Mouse (Mus musculus) myocyte (in vitro differentiated cells): ENCODE measurements around the gene Ttc32. TPM values are rescaled to one million over a fixed set of nuclear protein-coding genes. Genes with fewer than 3 reads are reported as not detected.

ENCODE experiments used
- H3K27me3 ChIP-seq: one replicate; pipeline ENCODE4 v1.6.1; 2011; ENCODE audit not compliant: control insufficient read depth, insufficient read depth, insufficient read length
- H3K36me3 ChIP-seq: one replicate; pipeline ENCODE4 v1.6.1; 2011; ENCODE audit not compliant: control insufficient read depth, insufficient read depth
- H3K4me2 ChIP-seq: one replicate; pipeline ENCODE4 v1.6.1; 2011; ENCODE audit warnings: low read depth, control low read depth
- H3K4me3 ChIP-seq: one replicate; pipeline ENCODE4 v1.5.1; 2011; ENCODE audit warnings: mild to moderate bottlenecking, control low read depth, moderate library complexity
- H3K79me2 ChIP-seq: one replicate; pipeline ENCODE4 v1.6.1; 2011; ENCODE audit not compliant: control insufficient read depth, insufficient read depth
- H3ac ChIP-seq: one replicate; pipeline ENCODE4 v1.6.1; 2011; ENCODE audit not compliant: control insufficient read depth, insufficient read length
- CEBPB ChIP-seq: IDR thresholded peaks from 2 replicates; pipeline ENCODE4 v1.6.1; 2011; ENCODE audit warnings: mild to moderate bottlenecking, moderate library complexity; ENCODE audit not compliant: poor library complexity, insufficient read depth, severe bottlenecking
- E2F4 ChIP-seq: IDR thresholded peaks from one replicate; pipeline ENCODE4 v1.6.1; 2011; ENCODE audit warnings: mild to moderate bottlenecking, control low read depth, moderate library complexity; ENCODE audit not compliant: insufficient read depth
- MAX ChIP-seq: IDR thresholded peaks from one replicate; pipeline ENCODE4 v1.6.1; 2011; ENCODE audit warnings: low read depth, mild to moderate bottlenecking, control low read depth
- MYOD1 ChIP-seq, 3 experiments: IDR thresholded peaks; one replicate each; pipeline ENCODE4 v1.6.1; 2011; ENCODE audit warnings: control low read depth in 2 of 3, low read depth in 2 of 3, mild to moderate bottlenecking in 2 of 3, moderate library complexity in 1 of 3; ENCODE audit not compliant: insufficient read length in 2 of 3, control insufficient read depth in 1 of 3
- MYOG ChIP-seq, 3 experiments: IDR thresholded peaks; one replicate each; pipeline ENCODE4 v1.6.1; 2011; ENCODE audit warnings: control low read depth in 2 of 3, low read depth in 2 of 3, mild to moderate bottlenecking in 2 of 3; ENCODE audit not compliant: insufficient read length in 2 of 3, control insufficient read depth in 1 of 3, insufficient read depth in 1 of 3
- POLR2A ChIP-seq: IDR thresholded peaks from one replicate; pipeline ENCODE4 v1.6.1; 2011; ENCODE audit warnings: low read depth, mild to moderate bottlenecking, control low read depth, moderate library complexity; ENCODE audit not compliant: insufficient read length
- POLR2AphosphoS2 ChIP-seq: IDR thresholded peaks from one replicate; pipeline ENCODE4 v1.6.1; 2011; ENCODE audit warnings: low read depth, control low read depth; ENCODE audit not compliant: insufficient read length
- REST ChIP-seq: IDR thresholded peaks from one replicate; pipeline ENCODE4 v1.6.1; 2011; ENCODE audit warnings: mild to moderate bottlenecking, control low read depth, moderate library complexity; ENCODE audit not compliant: insufficient read depth, insufficient read length
- SRF ChIP-seq: IDR thresholded peaks from one replicate; pipeline ENCODE4 v1.6.1; 2011; ENCODE audit warnings: low read depth; ENCODE audit not compliant: control insufficient read depth, insufficient read length
- TCF12 ChIP-seq: IDR thresholded peaks from one replicate; pipeline ENCODE4 v1.6.1; 2011; ENCODE audit warnings: mild to moderate bottlenecking, control low read depth; ENCODE audit not compliant: poor library complexity, insufficient read depth, severe bottlenecking
- TCF3 ChIP-seq: IDR thresholded peaks from one replicate; pipeline ENCODE4 v1.6.1; 2011; ENCODE audit warnings: low read depth, control low read depth; ENCODE audit not compliant: insufficient read length
- USF1 ChIP-seq: IDR thresholded peaks from one replicate; pipeline ENCODE4 v1.6.1; 2011; ENCODE audit warnings: low read depth, mild to moderate bottlenecking, control low read depth, moderate library complexity
- polyA plus RNA-seq: library from polyadenylated mRNA; unstranded; fragments of >200 nt; fragmentation: generic; extraction: Trizol; gene quantifications from one replicate; pipeline ENCODE4 v1.2.1, GENCODE M21; 2012; ENCODE audit warnings: missing spikeins

The Ttc32 gene
- polyA plus RNA-seq, 1 experiment: 4.5 TPM

DNA sequence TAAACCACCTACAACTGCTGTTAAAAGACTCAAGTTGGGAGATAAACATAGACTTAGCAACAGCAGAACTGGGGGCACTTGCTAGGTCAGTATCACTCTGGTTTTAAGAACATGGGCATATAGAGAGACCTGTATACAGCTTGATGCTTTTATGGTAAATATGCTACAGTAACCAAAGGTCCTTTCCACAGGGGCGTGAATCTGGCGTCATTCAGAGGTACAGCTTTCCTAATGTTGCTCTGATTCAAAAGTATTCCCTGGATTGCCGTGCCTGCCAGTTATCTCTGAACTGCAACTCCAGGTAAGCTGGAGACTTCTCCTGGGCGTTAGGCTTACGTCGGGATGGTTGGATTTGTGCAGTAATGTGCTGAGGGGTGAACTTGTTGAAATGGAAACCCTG, 22.0 kb upstream of the Ttc32 start:
- Histone ChIP-seq H3K27me3 (no peaks in the 10 kb centered on the region), H3K4me3 (no peak overlapping the region), H3K36me3 (peaks cover 15% of the 10 kb centered on the region), H3ac (no peak overlapping the region), H3K79me2 (no peaks in the 10 kb centered on the region), H3K4me2 (no peak overlapping the region)
- TF ChIP-seq E2F4: no peak
- no peak for TF ChIP-seq CEBPB
- no peak for TF ChIP-seq REST
- no peak for TF ChIP-seq MYOG (IDR thresholded peaks at IDR 0.05; ENCODE audit: control insufficient read depth in 1 of 3, insufficient read depth in 1 of 3, insufficient read length in 2 of 3, low read depth in 2 of 3)
- no peak for TF ChIP-seq POLR2AphosphoS2
- no peak for TF ChIP-seq MAX
- no peak for TF ChIP-seq MYOD1 (IDR thresholded peaks at IDR 0.05; ENCODE audit: control insufficient read depth in 1 of 3, insufficient read length in 2 of 3, low read depth in 2 of 3)
- TF ChIP-seq TCF12: no peak
- TF ChIP-seq SRF: no peak
- no peak for TF ChIP-seq POLR2A
- no peak for TF ChIP-seq TCF3
- no peak for TF ChIP-seq USF1

DNA sequence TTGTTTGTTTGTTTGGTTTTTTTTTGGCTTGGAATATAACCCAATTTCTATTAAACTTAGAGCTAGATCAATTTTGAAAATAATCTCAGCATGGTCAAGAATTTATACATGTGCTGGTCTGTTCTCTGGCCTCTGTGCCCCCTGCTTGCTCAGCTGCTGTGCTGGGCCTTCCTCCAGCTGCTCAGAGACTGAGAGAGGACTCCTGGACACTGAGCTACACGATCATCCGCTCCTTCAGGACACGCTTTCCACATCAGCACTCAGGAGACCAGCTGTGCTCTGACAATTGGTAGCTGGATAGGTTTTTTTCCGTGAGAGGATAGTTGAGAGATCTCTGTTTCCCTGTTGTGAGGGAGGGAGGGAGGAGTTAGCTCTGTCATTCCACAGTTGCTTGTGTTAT, 19.5 kb upstream of the Ttc32 start:
- H3K4me3 ChIP-seq: no peak overlapping the region
- peaks cover 24% of the 10 kb centered on the region for H3K36me3 ChIP-seq
- no peak for TF ChIP-seq MYOD1 (IDR thresholded peaks at IDR 0.05; ENCODE audit: control insufficient read depth in 1 of 3, insufficient read length in 2 of 3, low read depth in 2 of 3)
- peak in 1 of 3 experiments; percentile 8 for TF ChIP-seq MYOG (IDR thresholded peaks at IDR 0.05; ENCODE audit: control insufficient read depth in 1 of 3, insufficient read depth in 1 of 3, insufficient read length in 2 of 3, low read depth in 2 of 3)
- H3K79me2 ChIP-seq: no peaks in the 10 kb centered on the region
- H3K27me3 ChIP-seq: no peaks in the 10 kb centered on the region
- H3K4me2 ChIP-seq: no peak overlapping the region
- no peak overlapping the region for H3ac ChIP-seq

DNA sequence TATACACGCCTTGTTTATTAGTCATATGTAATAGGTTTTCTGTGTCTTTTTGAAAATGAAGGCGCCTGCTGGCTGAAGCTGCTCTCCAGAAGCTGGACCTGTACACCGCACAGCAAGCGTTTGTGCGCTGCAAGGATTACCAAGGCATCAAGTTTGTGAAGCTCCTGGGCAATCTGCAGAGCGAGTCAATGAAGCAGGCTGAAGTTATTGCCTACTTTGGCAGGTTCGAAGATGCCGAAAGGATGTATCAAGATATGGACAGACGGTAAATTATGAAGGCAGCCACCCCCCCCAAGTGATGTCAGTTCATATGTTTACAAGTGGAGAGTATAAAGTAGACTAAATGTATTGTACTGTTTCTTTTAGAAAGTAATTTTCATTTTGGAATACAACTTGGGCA, 13.4 kb upstream of the Ttc32 start:
- Histone ChIP-seq H3K4me2 (no peak overlapping the region), H3K79me2 (no peaks in the 10 kb centered on the region), H3K4me3 (no peak overlapping the region), H3K27me3 (no peaks in the 10 kb centered on the region), H3ac (no peak overlapping the region), H3K36me3 (peaks cover 18% of the 10 kb centered on the region)
- no peak for TF ChIP-seq POLR2A
- TF ChIP-seq REST: no peak
- TF ChIP-seq MAX: no peak
- TF ChIP-seq POLR2AphosphoS2: no peak
- no peak for TF ChIP-seq SRF

DNA sequence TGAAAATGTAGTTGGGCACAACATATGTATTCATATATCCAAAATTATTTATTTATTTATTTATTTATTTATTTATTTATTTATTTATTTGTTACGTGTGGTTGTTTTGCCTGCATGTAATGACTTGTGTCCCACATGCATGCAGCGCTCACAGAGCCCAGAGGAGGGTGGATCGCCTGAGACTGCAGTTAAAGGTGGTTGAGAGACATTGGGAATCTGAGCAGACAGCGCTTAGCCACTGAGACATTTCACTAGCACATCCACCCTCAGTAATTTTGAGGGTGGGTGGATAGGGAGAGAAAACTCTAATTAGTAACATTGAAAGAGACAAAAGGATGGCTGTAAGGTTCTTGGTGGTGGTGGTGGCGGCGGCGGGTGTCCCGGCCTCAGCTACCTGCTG, 9.4 kb upstream of the Ttc32 start:
- no peak overlapping the region for H3K4me2 ChIP-seq
- H3K27me3 ChIP-seq: no peaks in the 10 kb centered on the region
- peaks cover 8% of the 10 kb centered on the region for H3K36me3 ChIP-seq
- no peak overlapping the region for H3K4me3 ChIP-seq
- no peaks in the 10 kb centered on the region for H3K79me2 ChIP-seq
- TF ChIP-seq MYOD1 (IDR thresholded peaks at IDR 0.05; ENCODE audit: control insufficient read depth in 1 of 3, insufficient read length in 2 of 3, low read depth in 2 of 3) (no peak), MAX (no peak), SRF (no peak), POLR2A (no peak)
- H3ac ChIP-seq: no peak overlapping the region

GRCm38 (mm10) chr12:9020986-9021385, 8.8 kb upstream of the Ttc32 start:
- no peak overlapping the region for H3K4me2 ChIP-seq
- no peak for TF ChIP-seq REST
- TF ChIP-seq MAX: no peak
- TF ChIP-seq POLR2A: no peak
- no peak for TF ChIP-seq CEBPB
- no peak for TF ChIP-seq TCF3
- no peak for TF ChIP-seq MYOD1 (IDR thresholded peaks at IDR 0.05; ENCODE audit: control insufficient read depth in 1 of 3, insufficient read length in 2 of 3, low read depth in 2 of 3)
- TF ChIP-seq MYOG (IDR thresholded peaks at IDR 0.05; ENCODE audit: control insufficient read depth in 1 of 3, insufficient read depth in 1 of 3, insufficient read length in 2 of 3, low read depth in 2 of 3): no peak
- no peak for TF ChIP-seq USF1
- TF ChIP-seq POLR2AphosphoS2: no peak

GRCm38 (mm10) chr12:9023031-9023430, 6.8 kb upstream of the Ttc32 start:
- Histone ChIP-seq H3K27me3 (no peaks in the 10 kb centered on the region), H3ac (no peak overlapping the region), H3K36me3 (peaks cover 8% of the 10 kb centered on the region), H3K4me3 (no peak overlapping the region), H3K4me2 (no peak overlapping the region), H3K79me2 (no peaks in the 10 kb centered on the region)
- TF ChIP-seq E2F4: no peak
- TF ChIP-seq MAX: no peak
- TF ChIP-seq USF1: no peak
- TF ChIP-seq CEBPB: no peak
- TF ChIP-seq MYOG (IDR thresholded peaks at IDR 0.05; ENCODE audit: control insufficient read depth in 1 of 3, insufficient read depth in 1 of 3, insufficient read length in 2 of 3, low read depth in 2 of 3): no peak
- no peak for TF ChIP-seq TCF12
- TF ChIP-seq TCF3: no peak
- no peak for TF ChIP-seq POLR2AphosphoS2
- no peak for TF ChIP-seq MYOD1 (IDR thresholded peaks at IDR 0.05; ENCODE audit: control insufficient read depth in 1 of 3, insufficient read length in 2 of 3, low read depth in 2 of 3)

More at GRCm38 (mm10) chr12:9020986-9021385, 8.8 kb upstream of the Ttc32 start:
- H3K4me3 ChIP-seq: no peak overlapping the region
- H3K79me2 ChIP-seq: no peaks in the 10 kb centered on the region
- H3K27me3 ChIP-seq: no peaks in the 10 kb centered on the region
- H3K36me3 ChIP-seq: peaks cover 8% of the 10 kb centered on the region
- no peak overlapping the region for H3ac ChIP-seq
